Mouse (Mus musculus): ENCODE data around the gene Eno1.
A peak's percentile ranks its signal among the peaks of the same experiment; 100 is the strongest.

DNA sequence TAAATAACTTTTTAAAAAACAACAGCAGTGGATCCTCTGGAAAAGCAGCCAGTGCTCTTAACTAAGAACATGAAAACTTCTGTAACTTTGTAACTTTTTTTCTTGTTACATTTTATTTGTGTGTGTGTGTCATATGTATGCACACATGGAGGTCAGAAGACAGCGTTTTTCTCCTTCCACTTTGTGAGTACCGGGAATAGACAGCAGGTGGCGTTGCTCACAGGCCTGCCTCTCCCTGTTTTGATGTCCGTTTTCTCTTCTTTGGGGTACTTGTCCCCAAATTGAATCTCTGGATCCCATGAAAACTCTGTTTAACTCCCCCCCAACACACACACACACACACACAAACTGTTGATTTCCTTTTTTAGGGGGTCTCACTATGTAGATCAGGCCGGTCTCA lies 22.6 kb upstream of the Eno1 start:
- TF ChIP-seq MYC (IDR thresholded peaks at IDR 0.05; ENCODE audit: low read depth, low read length) (no peak), POLR2A (IDR thresholded peaks at IDR 0.05; ENCODE audit: control insufficient read depth in 1 of 2, insufficient read depth in 1 of 2, low read depth in 1 of 2, low read length in 2 of 2, poor library complexity in 1 of 2) (no peak), NRF1 (IDR thresholded peaks at IDR 0.05; ENCODE audit: insufficient read depth, low read depth, low read length, poor library complexity, severe bottlenecking) (no peak), CTCF (IDR thresholded peaks at IDR 0.05 in 2 of 3, conservative IDR thresholded peaks at IDR 0.05 in 1 of 3; ENCODE audit: control insufficient read depth in 1 of 3, insufficient read depth in 1 of 3, low read depth in 2 of 3, low read length in 3 of 3, poor library complexity in 1 of 3, severe bottlenecking in 1 of 3) (peak; percentile 70 to 77 (median 75)), USF1 (IDR thresholded peaks at IDR 0.05; ENCODE audit: low read depth, low read length) (no peak), POLR2AphosphoS2 (IDR thresholded peaks at IDR 0.05; ENCODE audit: low read length) (no peak), TCF12 (IDR thresholded peaks at IDR 0.05; ENCODE audit: low read depth, low read length) (no peak), MEF2A (IDR thresholded peaks at IDR 0.05; ENCODE audit: extremely low read depth, insufficient replicate concordance, low read depth, low read length, poor library complexity, severe bottlenecking) (no peak), BHLHE40 (IDR thresholded peaks at IDR 0.05; ENCODE audit: borderline replicate concordance, low read depth, low read length) (no peak), EP300 (IDR thresholded peaks at IDR 0.05; ENCODE audit: low read depth in 1 of 2, low read length in 2 of 2) (no peak), TAL1 (IDR thresholded peaks at IDR 0.05; ENCODE audit: low read length) (no peak), E2F4 (IDR thresholded peaks at IDR 0.05; ENCODE audit: borderline replicate concordance, low read depth, low read length) (0 out of 2 replicates have a peak, but pooled peaks have one; percentile 35)

Data from MEL (cell line).